In genomic region chr17:35601249-35601648, GRCm38 (mm10) we compare ENCODE assay signal across 40 mouse cellular contexts. TPM values are rescaled to one million over a fixed set of nuclear protein-coding genes. Genes with fewer than 3 reads are reported as not detected.
A peak's percentile ranks its signal among the peaks of the same experiment; 100 is the strongest.
DNase-seq lines count a peak whose midpoint lies in the region; ATAC-seq and TF ChIP-seq lines count a peak whose summit lies in the region.
"Had no signal": no experiment of that assay in that cellular context is flagged by ENCODE, and none has a peak within 500 bp of the region (broad histone marks: within the 10 kb centered on the region; RNA-seq: fewer than 3 reads in every experiment).

Gene Sfta2 (plus strand): TSS chr17:35601549.

- no peak for TF ChIP-seq CTCF in lung, adult 2 months (IDR thresholded peaks at IDR 0.05; ENCODE audit: insufficient read depth, low read length)
- no peak for TF ChIP-seq CTCF in ES-Bruce4 (IDR thresholded peaks at IDR 0.05; ENCODE audit: low read depth, low read length)

- WGBS in lung, adult 2 months, result 56% methylated on average over 2 of the region's 2 CpGs
- WGBS in embryonic facial prominence, embryonic 14.5 days, result 53% methylated on average over 2 of the region's 2 CpGs
- 30% methylated on average over 2 of the region's 2 CpGs for WGBS in stomach, embryonic 15.5 days

- no peak within 1 kb of the TSS for H3K4me3 ChIP-seq in lung, adult 2 months (replicated peaks; ENCODE audit: extremely low read depth, low read depth, low read length)
- no peak within 1 kb of the TSS for H3K4me3 ChIP-seq in ES-Bruce4 (ENCODE audit: low read depth, low read length)
- H3K4me3 ChIP-seq in embryonic facial prominence, embryonic 14.5 days (ENCODE audit: low read depth, low read length), result no peak within 1 kb of the TSS
- H3K4me3 ChIP-seq in stomach, embryonic 15.5 days (replicated peaks), result no peak within 1 kb of the TSS
- H3K4me3 ChIP-seq: embryonic facial prominence, embryonic 12.5 days; erythroblast, embryonic 14.5 days; heart, adult 2 months; heart, embryonic 12.5 days; hindbrain, embryonic 13.5 days; liver, embryonic 12.5 days; neural tube, embryonic 12.5 days had no signal

- H3K4me1 ChIP-seq in lung, adult 2 months (ENCODE audit: control insufficient read depth, insufficient read depth, low read length), result no peaks in the 10 kb centered on the region
- peaks cover 5% of the 10 kb centered on the region for H3K4me1 ChIP-seq in ES-Bruce4 (ENCODE audit: control insufficient read depth, insufficient read depth, low read length)
- H3K4me1 ChIP-seq in embryonic facial prominence, embryonic 14.5 days (ENCODE audit: control insufficient read depth, insufficient read depth, low read length), result no peaks in the 10 kb centered on the region
- no peaks in the 10 kb centered on the region for H3K4me1 ChIP-seq in stomach, embryonic 15.5 days
- H3K4me1 ChIP-seq: embryonic facial prominence, embryonic 12.5 days; heart, embryonic 12.5 days; hindbrain, embryonic 13.5 days; liver, embryonic 12.5 days; neural tube, embryonic 12.5 days had no signal

- ATAC-seq in embryonic facial prominence, embryonic 14.5 days (ENCODE audit: low read depth), result no peak
- peak; percentile 49; the same call in 1 of the 2 replicates for ATAC-seq in stomach, embryonic 15.5 days (ENCODE audit: insufficient read depth, low FRiP score, low read depth)
- ATAC-seq: activated CD4-positive, CD25-positive, alpha-beta regulatory T cell, adult 4 months; CD4-positive, CD25-positive, alpha-beta regulatory T cell, adult 4 months; forebrain, embryonic 16.5 days; liver, embryonic 12.5 days; liver, postnatal 0 days; midbrain, embryonic 16.5 days had no signal

- H3K9me3 ChIP-seq in ES-Bruce4 (replicated peaks; ENCODE audit: control insufficient read depth, insufficient read depth, low read length, poor library complexity, severe bottlenecking), result no peaks in the 10 kb centered on the region; the same call in 1 of the 2 replicates
- H3K9me3 ChIP-seq in embryonic facial prominence, embryonic 14.5 days (ENCODE audit: control insufficient read depth, low read length), result no peaks in the 10 kb centered on the region
- no peaks in the 10 kb centered on the region for H3K9me3 ChIP-seq in stomach, embryonic 15.5 days
- H3K9me3 ChIP-seq: heart, embryonic 12.5 days; hindbrain, embryonic 13.5 days had no signal

- 0 out of 2 replicates have a peak, but pooled peaks have one; percentile 15 for TF ChIP-seq EP300 in ES-Bruce4 (IDR thresholded peaks at IDR 0.05; ENCODE audit: insufficient read depth, low read depth, low read length)

- no peak for TF ChIP-seq POLR2A in lung, adult 2 months (IDR thresholded peaks at IDR 0.05; ENCODE audit: borderline replicate concordance, extremely low read depth, low read depth, low read length)
- no peak for TF ChIP-seq POLR2A in ES-Bruce4 (IDR thresholded peaks at IDR 0.05; ENCODE audit: insufficient read depth, low read length)

- DNase-seq in lung, adult 2 months, result no peak
- no peak for DNase-seq in lung, adult 18-20 months
- peak; percentile 30 for DNase-seq in embryonic facial prominence, embryonic 14.5 days (ENCODE audit: low spot score)
- no peak for DNase-seq in left cerebral cortex, adult 9 months (ENCODE audit: low spot score in 2 of 2)
- DNase-seq in layer of hippocampus, adult 18-20 months (ENCODE audit: low spot score in 2 of 2), result no peak
- DNase-seq: adrenal gland, adult 8-10 months; cerebellum, adult 8-10 months; cerebellum, postnatal 36 days; heart, adult 2 months; heart, postnatal 4 days; kidney, adult 18-20 months; kidney, postnatal 14 days; left cerebral cortex, postnatal 4 days; liver, postnatal 0 days; right cerebral cortex, adult 18-20 months; spleen, adult 18-20 months; thymus, postnatal 14 days had no signal

- no peak within 1 kb of the TSS for H3K4me2 ChIP-seq in embryonic facial prominence, embryonic 14.5 days (ENCODE audit: low read depth, low read length)
- H3K4me2 ChIP-seq in stomach, embryonic 15.5 days, result peak within 1 kb of the TSS; percentile 23; the same call in 1 of the 2 replicates
- H3K4me2 ChIP-seq: embryonic facial prominence, embryonic 12.5 days; heart, embryonic 12.5 days; hindbrain, embryonic 13.5 days; liver, embryonic 12.5 days; midbrain, embryonic 11.5 days; neural tube, embryonic 12.5 days had no signal

- H3K36me3 ChIP-seq in ES-Bruce4 (ENCODE audit: control insufficient read depth, insufficient read depth, low read length, poor library complexity, severe bottlenecking), result no peaks in the 10 kb centered on the region
- no peaks in the 10 kb centered on the region for H3K36me3 ChIP-seq in embryonic facial prominence, embryonic 14.5 days (ENCODE audit: control insufficient read depth, insufficient read depth, low read length)
- no peaks in the 10 kb centered on the region for H3K36me3 ChIP-seq in stomach, embryonic 15.5 days
- H3K36me3 ChIP-seq: embryonic facial prominence, embryonic 12.5 days; heart, embryonic 12.5 days; hindbrain, embryonic 13.5 days; liver, embryonic 12.5 days; neural tube, embryonic 12.5 days had no signal

- no peaks in the 10 kb centered on the region for H3K27me3 ChIP-seq in ES-Bruce4 (ENCODE audit: control insufficient read depth, insufficient read depth, low read length, poor library complexity, severe bottlenecking)
- H3K27me3 ChIP-seq in embryonic facial prominence, embryonic 14.5 days (replicated peaks; ENCODE audit: control insufficient read depth, insufficient read depth, low read length), result no peaks in the 10 kb centered on the region
- no peaks in the 10 kb centered on the region for H3K27me3 ChIP-seq in stomach, embryonic 15.5 days (replicated peaks)
- H3K27me3 ChIP-seq: embryonic facial prominence, embryonic 12.5 days; hindbrain, embryonic 13.5 days; neural tube, embryonic 12.5 days had no signal

- H3K9ac ChIP-seq in ES-Bruce4 (ENCODE audit: low read depth, poor library complexity, severe bottlenecking), result no peak within 1 kb of the TSS
- H3K9ac ChIP-seq in embryonic facial prominence, embryonic 14.5 days (ENCODE audit: low read depth, low read length), result no peak within 1 kb of the TSS
- no peak within 1 kb of the TSS for H3K9ac ChIP-seq in stomach, embryonic 15.5 days
- H3K9ac ChIP-seq: embryonic facial prominence, embryonic 12.5 days; heart, embryonic 12.5 days; hindbrain, embryonic 13.5 days; liver, embryonic 12.5 days; liver, postnatal 0 days; neural tube, embryonic 12.5 days had no signal

- peak within 1 kb of the TSS; percentile 7 for H3K27ac ChIP-seq in ES-Bruce4 (ENCODE audit: insufficient read depth, low read length)
- H3K27ac ChIP-seq in embryonic facial prominence, embryonic 14.5 days (replicated peaks; ENCODE audit: low read depth, low read length), result no peak within 1 kb of the TSS
- peak within 1 kb of the TSS; percentile 63; the same call in 1 of the 2 replicates for H3K27ac ChIP-seq in stomach, embryonic 15.5 days
- H3K27ac ChIP-seq: embryonic facial prominence, embryonic 12.5 days; heart, adult 2 months; hindbrain, embryonic 13.5 days; liver, embryonic 12.5 days; neural tube, embryonic 12.5 days had no signal

RNA-seq across cellular contexts. Expression of gene Sfta2, which starts in this region (rescaled TPM):
- 257 and 330 TPM in 2 replicates for polyA plus RNA-seq in lung, adult 2 months (2012; rRNA removed)
- not detected in 2 replicates for polyA plus RNA-seq in ES-Bruce4 (2011; ENCODE audit: insufficient read depth, insufficient read length, low read depth, missing spikeins)
- polyA plus RNA-seq in embryonic facial prominence, embryonic 14.5 days (2014; fragmentation: Nextera tagmentation; extraction: Ambion mirVana), result 0.28 TPM in 1 of 2 replicates, not detected in the other
- polyA plus RNA-seq in stomach, embryonic 15.5 days (2015; fragmentation: Nextera tagmentation; extraction: Ambion mirVana), result 10.6 TPM in 2 replicates
- total RNA-seq in layer of hippocampus, adult 18-20 months (2021), result not detected
- total RNA-seq: adrenal gland, adult 8-10 months; adrenal gland, postnatal 4 days; gastrocnemius, adult 8-10 months; gastrocnemius, postnatal 4 days; heart, adult 2 months; heart, postnatal 4 days; layer of hippocampus, postnatal 10 days; left cerebral cortex, adult 18-20 months; left cerebral cortex, postnatal 4 days; megakaryocyte, adult 5-6 weeks had no signal
- polyA plus RNA-seq: activated CD4-positive, CD25-positive, alpha-beta regulatory T cell, adult 4 months; CD4-positive, CD25-positive, alpha-beta regulatory T cell, adult 4 months; embryonic facial prominence, embryonic 12.5 days; erythroblast, embryonic 14.5 days; forebrain, embryonic 11.5 days; forebrain, embryonic 16.5 days; heart, embryonic 12.5 days; heart, postnatal 0 days; hindbrain, embryonic 13.5 days; limb, embryonic 14.5 days; liver, embryonic 12.5 days; liver, postnatal 0 days; midbrain, embryonic 11.5 days; midbrain, embryonic 16.5 days; neural tube, embryonic 12.5 days; urinary bladder, adult 2 months had no signal

Comparison
In these comparisons a context has a peak if more than half of its experiments do, and no peak if none do; other contexts are left out.
1. RNA of gene Sfta2 (polyA plus RNA-seq): 257 to 330 TPM in lung, adult 2 months; 10.6 TPM in stomach, embryonic 15.5 days, 0.28 TPM in embryonic facial prominence, embryonic 14.5 days and not detected in ES-Bruce4; every median in the first group is over 10 times any median in the second.
2. Peak in DNase-seq in embryonic facial prominence, embryonic 14.5 days; RNA of the gene not detected or under 1 TPM.